Mouse (Mus musculus) heart, postnatal 0 days (tissue): Measurements from ENCODE around the gene Mgp.

Experiments used
- CTCF ChIP-seq: IDR thresholded peaks from 2 replicates; pipeline ENCODE4 v1.5.1; 2016; ENCODE audit warnings: antibody characterized with exemption, control low read depth, low read depth
- EP300 ChIP-seq: IDR thresholded peaks from 2 replicates; pipeline ENCODE4 v1.6.1; 2016; ENCODE audit warnings: antibody characterized with exemption, low read depth

DNA sequence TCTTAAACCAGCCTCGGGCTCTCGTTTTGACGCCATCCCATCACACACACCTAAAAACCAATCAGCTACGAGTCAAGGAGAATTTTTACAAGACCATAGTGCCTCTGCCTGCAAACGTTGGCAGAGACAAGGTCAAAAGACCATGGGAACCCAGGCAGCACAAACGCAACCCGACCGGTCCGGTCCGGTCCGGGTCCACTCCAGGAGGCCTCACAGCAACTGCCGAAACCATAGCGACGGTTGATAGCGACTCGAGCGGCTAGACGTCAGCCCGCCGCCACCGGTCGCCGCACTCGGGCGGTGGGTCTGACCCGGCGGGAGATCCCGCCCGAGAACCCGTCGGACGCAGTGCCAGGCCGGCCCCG is 48.1 kb downstream of the Mgp start, which contains the start of gene BC049715:
- TF ChIP-seq CTCF (no peak; the same call in 1 of the 2 replicates), EP300 (no peak)
